Mouse (Mus musculus) testis, adult 2 months (tissue): ENCODE data around the gene Pkp4. TPM values are rescaled to one million over a fixed set of nuclear protein-coding genes. Genes with fewer than 3 reads are reported as not detected.

ENCODE experiments used
- H3K27ac ChIP-seq: fragments of 200-500 bp; 2 replicates; pipeline ENCODE4 v1.5.1; 2012; ENCODE audit warnings: low read depth, low read length; ENCODE audit not compliant: control insufficient read depth, insufficient read depth
- H3K27me3 ChIP-seq: fragments of 200-500 bp; 2 replicates; pipeline ENCODE4 v1.6.1; 2012; ENCODE audit warnings: mild to moderate bottlenecking, low read length, moderate library complexity; ENCODE audit not compliant: control insufficient read depth, insufficient read depth
- H3K36me3 ChIP-seq: fragments of 200-500 bp; 2 replicates; pipeline ENCODE4 v1.6.1; 2012; ENCODE audit warnings: mild to moderate bottlenecking, low read length; ENCODE audit not compliant: control insufficient read depth, insufficient read depth
- H3K4me1 ChIP-seq: fragments of 200-500 bp; 2 replicates; pipeline ENCODE4 v1.6.1; 2012; ENCODE audit warnings: low read length; ENCODE audit not compliant: control insufficient read depth, insufficient read depth
- H3K4me3 ChIP-seq: fragments of 200-500 bp; 2 replicates; pipeline ENCODE4 v1.5.1; 2012; ENCODE audit warnings: low read depth, mild to moderate bottlenecking, low read length, moderate library complexity, mixed read lengths; ENCODE audit not compliant: control insufficient read depth
- CTCF ChIP-seq: fragments of 200-500 bp; IDR thresholded peaks from 2 replicates; pipeline ENCODE4 v1.5.1; 2012; ENCODE audit warnings: low read depth, mild to moderate bottlenecking, inconsistent platforms, low read length, moderate library complexity; ENCODE audit not compliant: control insufficient read depth, insufficient read depth, insufficient replicate concordance
- POLR2A ChIP-seq: fragments of 200-500 bp; IDR thresholded peaks from 2 replicates; pipeline ENCODE4 v1.6.1; 2012; ENCODE audit warnings: low read depth, mild to moderate bottlenecking, inconsistent platforms, low read length, moderate library complexity; ENCODE audit not compliant: control insufficient read depth
- polyA plus RNA-seq: library from polyadenylated mRNA; depleted of rRNA; stranded (reverse); fragments of >200 nt; gene quantifications from 2 replicates; pipeline ENCODE4 v1.2.3, GENCODE M21; 2012

Gene Pkp4
- polyA plus RNA-seq, 1 experiment: 9.4 TPM

DNA sequence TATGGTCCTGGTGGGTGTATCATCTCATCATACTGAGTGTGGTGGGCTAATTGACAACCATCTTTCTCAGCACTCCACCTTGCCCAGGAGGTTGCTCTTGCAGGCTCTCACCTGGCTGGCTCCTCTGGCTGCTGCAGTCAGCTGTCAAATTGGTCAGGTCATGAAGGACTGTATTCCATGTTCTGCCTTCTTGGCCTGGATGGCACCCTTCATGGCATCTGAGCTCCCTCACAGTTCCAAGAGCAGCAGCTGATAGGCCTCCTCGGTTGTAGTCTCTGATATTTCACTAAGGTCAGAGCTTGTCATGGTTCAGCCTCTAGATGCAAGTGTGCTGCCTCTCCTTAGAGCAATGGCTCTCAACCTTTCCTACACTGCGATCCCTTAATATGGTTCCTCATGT lies 45.5 kb downstream of the Pkp4 start:
- TF ChIP-seq POLR2A (no peak), CTCF (no peak)
- H3K4me1 ChIP-seq: no peaks in the 10 kb centered on the region
- no peak overlapping the region for H3K4me3 ChIP-seq
- H3K27ac ChIP-seq: no peak overlapping the region
- no peaks in the 10 kb centered on the region for H3K27me3 ChIP-seq
- no peaks in the 10 kb centered on the region for H3K36me3 ChIP-seq

DNA sequence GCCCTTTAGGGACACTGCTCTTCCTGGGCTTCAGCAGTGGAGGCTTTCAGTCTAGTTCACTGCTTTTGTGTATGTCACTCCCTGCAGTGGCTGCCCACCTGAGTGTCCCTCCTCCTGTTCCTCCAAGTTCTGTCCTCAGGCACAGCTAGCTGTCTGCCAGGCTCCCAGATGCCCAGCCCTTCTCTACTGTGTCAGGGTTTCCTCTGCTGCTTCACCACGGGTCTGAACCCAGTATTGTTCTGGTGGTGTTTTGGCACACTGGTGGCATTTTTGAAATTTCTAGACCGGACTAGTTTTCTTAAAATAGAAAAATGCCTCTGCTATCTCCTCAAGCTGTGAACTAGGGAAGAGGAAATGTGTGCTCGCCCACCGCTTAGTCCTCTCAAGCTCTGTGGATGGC lies 46.6 kb downstream of the Pkp4 start:
- Histone ChIP-seq H3K4me3 (no peak overlapping the region), H3K27ac (no peak overlapping the region), H3K36me3 (no peaks in the 10 kb centered on the region), H3K27me3 (no peaks in the 10 kb centered on the region), H3K4me1 (no peaks in the 10 kb centered on the region)
- TF ChIP-seq CTCF: no peak
- TF ChIP-seq POLR2A: no peak

DNA sequence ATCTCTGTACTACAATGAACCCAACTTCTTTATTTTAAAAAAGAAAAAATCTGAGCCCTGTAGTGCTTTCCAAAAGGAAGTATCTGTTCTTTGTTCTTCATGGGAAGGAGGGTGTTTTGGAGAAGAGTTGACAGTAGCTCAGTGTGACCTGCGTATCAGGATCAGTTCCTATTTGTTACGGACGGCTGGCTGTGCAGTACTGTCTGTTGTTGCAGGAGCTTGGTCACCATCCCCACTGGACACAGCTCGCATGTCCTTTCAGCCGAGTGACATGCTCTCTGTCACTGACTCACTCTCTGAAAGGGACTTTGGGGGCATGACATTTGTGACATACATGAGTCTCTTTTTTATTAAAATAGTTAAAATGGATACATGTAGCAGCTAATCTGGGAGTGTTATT lies 47.1 kb downstream of the Pkp4 start:
- no peak overlapping the region for H3K4me3 ChIP-seq

DNA sequence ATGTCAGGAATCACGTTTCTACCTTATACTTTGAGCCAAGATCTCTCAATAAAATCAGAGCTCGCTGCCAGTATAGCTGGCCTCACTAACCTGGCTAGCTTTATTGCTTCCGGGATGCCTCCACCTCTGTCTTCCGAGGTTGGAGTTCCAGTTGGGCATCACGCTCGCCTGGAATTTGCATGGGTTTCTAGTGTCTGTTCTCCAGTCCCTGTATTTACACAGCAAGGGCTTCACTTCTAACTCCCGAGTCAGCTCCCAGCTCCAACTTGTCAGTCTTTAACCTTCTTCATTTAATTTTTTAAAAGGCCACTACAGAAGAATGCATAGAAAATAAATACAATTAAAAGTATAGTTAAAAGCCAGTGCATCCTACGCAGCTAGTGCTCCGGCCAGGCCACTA lies 47.6 kb downstream of the Pkp4 start:
- no peaks in the 10 kb centered on the region for H3K27me3 ChIP-seq
- no peaks in the 10 kb centered on the region for H3K4me1 ChIP-seq
- no peak overlapping the region for H3K27ac ChIP-seq
- no peak overlapping the region for H3K4me3 ChIP-seq
- TF ChIP-seq CTCF: no peak
- no peak for TF ChIP-seq POLR2A
- H3K36me3 ChIP-seq: no peaks in the 10 kb centered on the region

More for the DNA sequence above, 47.1 kb downstream of the Pkp4 start:
- no peaks in the 10 kb centered on the region for H3K4me1 ChIP-seq
- no peaks in the 10 kb centered on the region for H3K27me3 ChIP-seq
- TF ChIP-seq CTCF: no peak
- no peak for TF ChIP-seq POLR2A
- H3K36me3 ChIP-seq: no peaks in the 10 kb centered on the region
- no peak overlapping the region for H3K27ac ChIP-seq

DNA sequence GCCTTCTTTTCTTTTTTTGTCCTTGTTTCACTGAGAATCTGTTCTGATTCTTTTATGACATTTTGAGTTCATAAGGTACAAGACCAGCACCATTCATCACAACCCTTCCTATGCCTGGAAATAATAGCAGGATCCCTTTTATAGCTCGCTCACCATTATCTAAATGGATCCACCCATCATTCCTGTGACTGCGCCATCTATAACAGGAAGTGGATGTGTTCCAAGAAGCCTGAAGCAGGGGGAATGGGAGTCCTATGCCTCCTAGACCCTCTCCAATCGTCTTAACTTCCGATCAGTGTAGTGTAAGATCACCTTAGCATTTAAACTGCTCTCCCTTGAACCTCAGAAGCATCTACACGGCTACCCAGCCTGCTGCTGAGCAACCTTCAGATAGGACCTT lies 50.4 kb downstream of the Pkp4 start:
- Histone ChIP-seq H3K4me3 (no peak overlapping the region), H3K4me1 (no peaks in the 10 kb centered on the region), H3K27ac (no peak overlapping the region), H3K36me3 (no peaks in the 10 kb centered on the region), H3K27me3 (no peaks in the 10 kb centered on the region)
- TF ChIP-seq POLR2A: no peak
- no peak for TF ChIP-seq CTCF

DNA sequence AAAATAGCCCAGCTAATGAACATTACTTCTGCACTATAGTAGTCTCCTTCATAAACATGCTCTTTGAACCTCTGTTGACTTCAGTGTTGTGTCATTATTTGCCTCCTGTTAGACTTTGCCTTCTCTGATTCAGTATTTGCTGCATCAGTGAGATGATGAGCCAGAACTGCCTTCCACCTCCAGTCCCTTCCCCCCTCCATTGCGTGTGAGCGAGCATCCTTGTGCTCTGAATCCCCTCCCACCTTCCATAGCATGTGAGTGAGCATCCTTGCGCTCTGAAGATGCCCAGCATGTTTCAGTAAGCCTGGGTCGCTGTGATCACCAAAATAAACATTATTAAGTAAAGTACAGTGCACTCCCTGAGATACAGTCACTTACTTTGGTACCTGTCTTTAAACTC lies 51.8 kb downstream of the Pkp4 start:
- Histone ChIP-seq H3K36me3 (no peaks in the 10 kb centered on the region), H3K4me1 (no peaks in the 10 kb centered on the region), H3K27me3 (no peaks in the 10 kb centered on the region), H3K4me3 (no peak overlapping the region), H3K27ac (no peak overlapping the region)
- no peak for TF ChIP-seq POLR2A
- no peak for TF ChIP-seq CTCF

DNA sequence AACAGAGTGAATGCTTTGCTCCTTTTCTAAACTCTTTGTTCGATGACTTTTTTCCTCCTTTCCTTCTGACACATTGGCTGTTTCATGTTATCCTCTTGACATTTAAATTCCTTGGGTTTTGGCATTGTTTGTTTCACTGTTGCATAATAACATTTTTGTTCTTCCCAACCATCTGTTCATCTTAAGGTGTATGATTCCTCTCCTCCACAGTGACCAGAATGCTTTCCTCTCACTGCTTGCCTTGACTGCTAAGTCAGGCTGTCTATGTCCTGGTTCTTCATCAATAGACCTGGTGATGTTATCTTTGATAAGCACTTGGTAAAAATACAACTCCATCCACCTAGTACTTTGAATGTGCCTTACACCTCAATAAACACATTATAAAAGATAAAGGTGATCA lies 52.2 kb downstream of the Pkp4 start:
- H3K27me3 ChIP-seq: no peaks in the 10 kb centered on the region
- H3K4me1 ChIP-seq: no peaks in the 10 kb centered on the region
- H3K4me3 ChIP-seq: no peak overlapping the region
- TF ChIP-seq POLR2A (no peak), CTCF (no peak)
- no peak overlapping the region for H3K27ac ChIP-seq
- no peaks in the 10 kb centered on the region for H3K36me3 ChIP-seq

DNA sequence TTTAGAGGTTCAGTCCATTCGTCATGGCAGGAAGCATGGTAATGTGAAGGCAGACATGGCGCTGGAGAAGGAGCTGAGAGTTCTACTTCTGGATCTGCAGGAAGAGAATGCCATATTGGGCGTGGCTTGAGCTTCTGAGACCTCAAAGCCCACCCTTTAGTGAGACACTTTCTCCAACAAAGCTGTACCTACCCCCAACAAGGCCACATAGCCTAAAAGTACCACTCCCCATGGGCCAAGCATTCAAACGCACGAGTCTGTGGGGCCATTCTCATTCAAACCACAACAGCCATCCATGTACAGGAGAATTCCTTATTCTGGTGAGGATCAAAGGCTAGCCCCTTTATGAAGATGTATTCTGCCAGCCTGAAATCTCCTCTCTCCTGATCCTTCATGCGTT lies 57.3 kb downstream of the Pkp4 start:
- H3K36me3 ChIP-seq: no peaks in the 10 kb centered on the region
- no peak overlapping the region for H3K27ac ChIP-seq
- H3K4me3 ChIP-seq: no peak overlapping the region
- H3K27me3 ChIP-seq: no peaks in the 10 kb centered on the region
- no peaks in the 10 kb centered on the region for H3K4me1 ChIP-seq
- TF ChIP-seq CTCF (no peak), POLR2A (no peak)
